Mouse (Mus musculus): ENCODE data around the gene Mrps12.

Mrps12 gene

GRCm38 (mm10) chr7:28766173-28766879, 24.7 kb upstream of the Mrps12 start, which contains the start of gene Sirt2:
Sirt2 (plus strand) TSS chr7:28766735.
- in situ Hi-C loops (cut with MboI; ENCODE audit: unreplicated experiment in 2 of 2) = loop anchor here in 1 of 2 experiments (25.0 kb wide), 1 partner anchor 546 kb away; the partner anchor contains the start of gene Dpf1

DNA sequence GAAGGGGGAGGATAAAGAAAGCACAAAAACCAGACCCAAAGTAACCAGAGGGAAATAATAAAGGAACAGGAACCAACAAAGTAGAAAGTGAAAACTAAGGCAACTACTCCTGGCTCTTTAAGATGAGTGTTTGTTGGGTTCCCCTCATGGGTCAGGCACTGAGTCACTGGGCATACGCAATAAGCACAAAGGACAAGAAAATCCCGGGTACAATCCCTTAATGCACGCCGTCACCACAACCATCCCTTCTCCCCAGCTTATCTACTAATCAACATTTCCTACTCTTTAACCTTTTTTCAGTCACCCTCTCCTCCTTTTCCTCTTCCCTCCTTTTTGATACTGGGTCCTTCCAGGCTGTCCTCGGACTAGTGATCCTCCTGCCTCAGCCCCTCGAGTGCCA, 23.6 kb upstream of the Mrps12 start:
- in situ Hi-C loops (cut with MboI; ENCODE audit: unreplicated experiment in 2 of 2) = loop anchor here in 1 of 2 experiments (25.0 kb wide), 1 partner anchor 547 kb away; the partner anchor contains the start of gene Dpf1

DNA sequence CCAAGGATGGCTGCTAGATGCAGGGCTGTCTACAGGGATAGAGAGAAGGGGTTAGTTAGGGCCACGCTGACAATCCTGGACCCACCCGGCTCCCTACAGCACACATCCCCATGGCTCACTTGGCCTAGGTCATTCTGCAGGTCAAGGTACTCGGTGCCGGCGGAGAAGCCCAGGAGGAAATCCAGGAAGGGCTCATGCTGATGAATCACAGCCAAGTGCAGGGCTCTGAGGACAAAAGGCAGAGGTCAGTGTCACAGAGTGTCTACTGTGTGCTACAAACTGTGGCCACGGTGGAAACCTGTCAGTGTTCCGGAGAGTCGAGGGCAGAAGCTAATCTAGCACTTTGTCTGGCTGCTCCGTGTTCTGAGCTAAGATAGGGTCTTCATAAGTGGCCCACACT, 20.3 kb upstream of the Mrps12 start:
- in situ Hi-C loops (cut with MboI; ENCODE audit: unreplicated experiment in 2 of 2) = loop anchor here in 1 of 2 experiments (25.0 kb wide), 1 partner anchor 550 kb away; the partner anchor contains the start of gene Dpf1

- in situ Hi-C loops (cut with MboI; ENCODE audit: unreplicated experiment in 2 of 2) = loop anchor here in 1 of 2 experiments (25.0 kb wide), 1 partner anchor 554 kb away; the partner anchor contains the start of gene Dpf1
These were observed 17.0 kb upstream of the Mrps12 start for GRCm38 (mm10) chr7:28758623-28759022.

DNA sequence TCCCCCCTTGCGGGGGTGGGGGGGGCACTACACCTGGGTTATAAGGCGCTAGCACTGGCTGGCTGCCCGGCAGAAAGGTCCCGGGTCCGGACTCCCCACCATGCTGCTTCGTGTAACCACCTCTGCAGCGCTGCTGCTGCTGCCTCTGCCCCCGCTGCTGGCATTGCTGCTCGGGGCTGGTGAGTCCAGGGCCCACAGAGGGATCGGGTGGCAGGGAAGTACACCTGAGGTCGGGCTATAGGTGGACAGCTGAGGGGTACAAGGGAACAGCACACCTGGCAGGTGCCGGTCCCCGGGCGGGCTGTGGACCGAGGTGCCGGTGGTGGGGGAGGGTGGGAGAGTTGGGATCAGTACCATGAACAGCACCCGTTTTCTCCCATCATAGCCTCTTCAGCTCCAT, 14.5 kb upstream of the Mrps12 start, which contains the start of gene Ccer2:
TSS of gene Ccer2 (plus strand) at position 96 of the 400 bp plus-strand sequence.
- in situ Hi-C loops (cut with MboI; ENCODE audit: unreplicated experiment in 2 of 2) = loop anchor here in 1 of 2 experiments (25.0 kb wide), 1 partner anchor 556 kb away; the partner anchor contains the start of gene Dpf1

GRCm38 (mm10) chr7:28749935-28750334, 8.3 kb upstream of the Mrps12 start:
- in situ Hi-C loops (cut with MboI; ENCODE audit: unreplicated experiment in 2 of 2) = loop anchor here in 1 of 2 experiments (25.0 kb wide), 2 partner anchors 313 to 562 kb away; partner anchors contain the start of genes Dpf1 and Gmfg

- in situ Hi-C loops (cut with MboI; ENCODE audit: unreplicated experiment in 2 of 2) = loop anchor here in 1 of 2 experiments (25.0 kb wide), 1 partner anchor 304 kb away; the partner anchor contains the start of gene Gmfg
These were observed 282 bp downstream of the Mrps12 start for GRCm38 (mm10) chr7:28741368-28741708.

- in situ Hi-C loops (cut with MboI; ENCODE audit: unreplicated experiment in 2 of 2) = loop anchor here in 1 of 2 experiments (25.0 kb wide), 1 partner anchor 304 kb away; the partner anchor contains the start of gene Gmfg
These were observed 671 bp downstream of the Mrps12 start for GRCm38 (mm10) chr7:28740949-28741348.

GRCm38 (mm10) chr7:28739829-28740228, 1.8 kb downstream of the Mrps12 start:
- in situ Hi-C loops (cut with MboI; ENCODE audit: unreplicated experiment in 2 of 2) = loop anchor here in 1 of 2 experiments (25.0 kb wide), 1 partner anchor 303 kb away; the partner anchor contains the start of gene Gmfg

DNA sequence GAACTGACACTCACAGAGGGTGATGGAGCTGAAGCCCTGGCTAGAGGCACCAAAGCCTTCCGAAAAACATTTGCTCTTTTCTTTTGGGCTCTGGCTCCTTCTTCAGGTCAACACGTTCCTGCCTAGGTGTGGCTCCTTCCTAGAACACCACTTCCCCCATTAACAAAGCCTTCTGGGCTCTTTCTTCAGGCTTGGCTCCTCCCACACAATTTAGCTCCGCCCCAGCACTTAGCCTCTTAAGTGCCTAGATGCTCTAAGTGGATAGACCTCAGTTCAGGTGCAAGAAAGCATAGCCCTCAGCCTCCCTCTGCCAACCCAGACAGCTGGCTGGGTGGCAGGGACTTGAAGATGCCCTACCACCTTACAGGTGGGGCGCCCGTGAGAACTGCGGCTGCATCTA, 5.9 kb downstream of the Mrps12 start:
- in situ Hi-C loops (cut with MboI; ENCODE audit: unreplicated experiment in 2 of 2) = loop anchor here in 1 of 2 experiments (25.0 kb wide), 1 partner anchor 298 kb away; the partner anchor contains the start of gene Gmfg

- in situ Hi-C loops (cut with MboI; ENCODE audit: unreplicated experiment in 2 of 2) = loop anchor here in 1 of 2 experiments (25.0 kb wide), 1 partner anchor 296 kb away; the partner anchor contains the start of gene Gmfg
These were observed 8.4 kb downstream of the Mrps12 start for GRCm38 (mm10) chr7:28733211-28733610.

GRCm38 (mm10) chr7:28732341-28733142, 9.1 kb downstream of the Mrps12 start:
- in situ Hi-C loops (cut with MboI; ENCODE audit: unreplicated experiment in 2 of 2) = loop anchor here in 1 of 2 experiments (25.0 kb wide), 1 partner anchor 295 kb away; the partner anchor contains the start of gene Gmfg

DNA sequence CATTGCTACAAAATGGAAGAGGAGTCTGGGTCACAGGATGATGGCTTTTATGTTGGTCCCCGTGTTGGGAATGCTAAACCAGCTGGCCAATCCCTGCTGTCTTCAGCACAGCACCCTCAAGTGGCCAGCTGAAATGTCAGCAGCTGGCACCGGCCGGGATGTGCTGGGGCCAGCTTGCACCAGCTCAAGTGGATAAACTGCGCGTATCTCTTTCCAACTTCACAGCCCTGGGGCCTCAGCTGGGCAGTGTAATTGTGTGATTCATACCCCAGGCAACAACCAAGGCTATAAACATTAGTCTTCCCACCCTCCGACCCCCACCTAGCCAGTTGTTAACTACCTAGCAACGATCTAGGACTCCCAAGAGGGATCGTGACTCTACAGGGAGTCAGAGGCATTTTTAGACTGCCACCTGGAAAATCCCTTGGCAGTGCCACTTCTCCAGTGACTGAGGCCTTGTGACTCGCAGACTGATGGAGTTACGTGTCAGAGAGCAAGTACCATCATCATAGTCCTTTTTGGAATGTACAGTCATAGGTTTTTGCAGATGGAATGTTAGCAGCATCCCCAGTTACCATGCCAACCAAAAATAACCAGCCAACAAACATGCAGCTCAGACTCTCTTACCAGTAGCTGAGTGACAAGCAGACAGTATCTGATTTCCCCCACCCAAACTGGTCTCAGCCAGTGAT, 13.8 kb downstream of the Mrps12 start:
- in situ Hi-C loops (cut with MboI; ENCODE audit: unreplicated experiment in 2 of 2) = loop anchor here (10.0 to 25.0 kb wide), 3 partner anchors 113 to 290 kb away; partner anchors contain the start of gene Gmfg (in 1 of the 2)

DNA sequence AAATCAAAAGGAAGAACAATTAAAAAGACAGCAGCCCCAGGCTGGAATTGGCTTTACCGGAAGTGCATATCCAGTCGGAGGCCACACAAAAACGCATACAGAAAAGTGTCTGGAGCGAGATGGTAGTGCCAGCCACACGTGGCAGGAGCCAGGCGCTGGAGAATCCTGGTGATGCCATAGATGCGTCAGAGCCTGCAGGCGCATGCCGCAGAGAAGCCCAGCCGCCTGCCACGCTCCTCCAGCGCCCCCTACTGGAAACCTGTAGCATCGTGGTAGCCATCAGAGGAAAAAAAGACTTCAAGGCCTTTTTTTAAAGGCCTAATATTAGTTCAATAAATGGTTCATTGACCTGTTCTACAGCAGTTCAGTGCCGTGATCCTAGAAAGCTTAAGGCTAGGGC, 15.0 kb downstream of the Mrps12 start:
- in situ Hi-C loops (cut with MboI; ENCODE audit: unreplicated experiment in 2 of 2) = loop anchor here (10.0 to 25.0 kb wide), 3 partner anchors 112 to 289 kb away; partner anchors contain the start of gene Gmfg (in 1 of the 2)

- in situ Hi-C loops (cut with MboI; ENCODE audit: unreplicated experiment in 2 of 2) = loop anchor here (10.0 to 25.0 kb wide), 3 partner anchors 110 to 287 kb away; partner anchors contain the start of gene Gmfg (in 1 of the 2)
These were observed 17.0 kb downstream of the Mrps12 start for GRCm38 (mm10) chr7:28724613-28725012.

- in situ Hi-C loops (cut with MboI; ENCODE audit: unreplicated experiment in 2 of 2) = loop anchor here in 1 of 2 experiments (10.0 kb wide), 2 partner anchors 107 to 277 kb away; no protein-coding TSS in a partner anchor
These were observed 19.5 kb downstream of the Mrps12 start for GRCm38 (mm10) chr7:28722079-28722478.

GRCm38 (mm10) chr7:28720753-28721537, 20.7 kb downstream of the Mrps12 start:
- in situ Hi-C loops (cut with MboI; ENCODE audit: unreplicated experiment in 2 of 2) = loop anchor here in 1 of 2 experiments (10.0 kb wide), 2 partner anchors 106 to 276 kb away; no protein-coding TSS in a partner anchor

GRCm38 (mm10) chr7:28719650-28720049, 22.0 kb downstream of the Mrps12 start:
- in situ Hi-C loops (cut with MboI; ENCODE audit: unreplicated experiment in 2 of 2) = loop anchor here (10.0 kb wide), 2 partner anchors 105 to 275 kb away; no protein-coding TSS in a partner anchor
